9 mouse cellular contexts compared by ENCODE assay signal in the genomic region with DNA sequence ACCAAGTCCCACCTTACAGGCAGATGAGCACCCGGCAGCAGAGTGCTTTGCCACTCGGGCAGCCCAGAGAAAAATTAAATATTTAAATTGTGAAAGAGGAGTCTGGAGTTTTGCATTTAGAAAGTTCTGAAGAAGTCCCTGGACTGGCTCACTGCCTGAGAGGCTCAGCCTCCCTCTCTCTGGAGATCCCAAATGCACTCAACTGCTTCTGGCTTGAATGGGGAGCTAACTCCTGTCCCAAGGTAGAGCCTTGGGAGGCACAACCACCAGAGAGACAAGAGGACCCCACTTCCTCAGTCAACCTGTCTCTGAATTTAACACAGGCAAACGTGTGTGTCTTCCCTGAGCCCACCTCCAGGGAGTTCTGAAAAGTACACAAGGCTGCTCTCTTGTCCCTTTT. TPM values are rescaled to one million over a fixed set of nuclear protein-coding genes. Genes with fewer than 3 reads are reported as not detected.
DNase-seq lines count a peak whose midpoint lies in the region; ATAC-seq lines count a peak whose summit lies in the region.
"Had no signal": no experiment of that assay in that cellular context is flagged by ENCODE, and none has a peak within 500 bp of the region (broad histone marks: within the 10 kb centered on the region; RNA-seq: fewer than 3 reads in every experiment).

No protein-coding gene starts in this region.

- no peak for ATAC-seq in heart, embryonic 15.5 days (replicated peaks; ENCODE audit: insufficient number of reproducible peaks, insufficient read depth, low FRiP score, low read depth)
- no peak for ATAC-seq in liver, embryonic 16.5 days (ENCODE audit: low read depth)

- peak; percentile 39 for DNase-seq in embryo, embryonic 10.5 days (ENCODE audit: low spot score)
- DNase-seq in embryo, embryonic 10 days (ENCODE audit: low spot score), result no peak
- peak; percentile 33 for DNase-seq in Muller cell, postnatal 12 days (ENCODE audit: inconsistent ontology term)
- no peak for DNase-seq in right cerebral cortex, postnatal 25 days
- no peak for DNase-seq in urinary bladder, postnatal 10 days (ENCODE audit: low spot score)
- no peak for DNase-seq in gastrocnemius, adult 18-20 months (ENCODE audit: low spot score)

- H3K4me3 ChIP-seq in heart, embryonic 15.5 days, result peak overlapping the region; percentile 51
- H3K4me3 ChIP-seq in liver, embryonic 16.5 days (ENCODE audit: low read depth, low read length), result peak overlapping the region; percentile 26; the same call in 1 of the 2 replicates

- 0 out of 2 replicates have a peak, but pooled peaks cover 2% of the 10 kb centered on the region for H3K4me1 ChIP-seq in heart, embryonic 15.5 days (replicated peaks)
- H3K4me1 ChIP-seq in liver, embryonic 16.5 days (ENCODE audit: control insufficient read depth, low read depth, low read length), result no peaks in the 10 kb centered on the region

- H3K27ac ChIP-seq in heart, embryonic 15.5 days, result no peak overlapping the region
- H3K27ac ChIP-seq in liver, embryonic 16.5 days (ENCODE audit: low read length), result no peak overlapping the region

- WGBS in heart, embryonic 15.5 days, result 6% methylated on average over 3 of the region's 3 CpGs
- 5% methylated on average over 3 of the region's 3 CpGs for WGBS in liver, embryonic 16.5 days (ENCODE audit: insufficient replicate concordance)

- H3K4me2 ChIP-seq in heart, embryonic 15.5 days, result peak overlapping the region; percentile 68
- H3K4me2 ChIP-seq in liver, embryonic 16.5 days (ENCODE audit: low read depth, low read length), result no peak overlapping the region

- H3K36me3 ChIP-seq in heart, embryonic 15.5 days, result no peaks in the 10 kb centered on the region
- H3K36me3 ChIP-seq in liver, embryonic 16.5 days (ENCODE audit: control insufficient read depth, insufficient read depth), result no peaks in the 10 kb centered on the region

- H3K9me3 ChIP-seq in heart, embryonic 15.5 days (replicated peaks), result no peaks in the 10 kb centered on the region
- H3K9me3 ChIP-seq in liver, embryonic 16.5 days (replicated peaks; ENCODE audit: control insufficient read depth, low read length), result no peaks in the 10 kb centered on the region

- H3K9ac ChIP-seq in heart, embryonic 15.5 days, result no peak overlapping the region; the same call in 1 of the 2 replicates
- no peak overlapping the region for H3K9ac ChIP-seq in liver, embryonic 16.5 days (ENCODE audit: low read depth, low read length)

- H3K27me3 ChIP-seq in heart, embryonic 15.5 days, result no peaks in the 10 kb centered on the region
- H3K27me3 ChIP-seq in liver, embryonic 16.5 days (ENCODE audit: control insufficient read depth, insufficient read depth, low read depth, low read length), result no peaks in the 10 kb centered on the region

RNA-seq across cellular contexts. Expression of a gene that starts 1.0 kb away (rescaled TPM):
- 13.3 and 18.5 TPM in 2 replicates for polyA plus RNA-seq in heart, embryonic 15.5 days (2015; fragmentation: Nextera tagmentation; extraction: Ambion mirVana)
- 3.9 and 5.9 TPM in 2 replicates for polyA plus RNA-seq in liver, embryonic 16.5 days (2015; fragmentation: Nextera tagmentation; extraction: Ambion mirVana)
- 1 to 10 TPM; 2.9 to 3.5 TPM for total RNA-seq in gastrocnemius, adult 18-20 months (2021)
- polyA plus RNA-seq: C2C12 had no signal

Comparison
In these comparisons a context has a peak if more than half of its experiments do, and no peak if none do; other contexts are left out.
1. DNase-seq: peak in embryo, embryonic 10.5 days (single experiment) and Muller cell, postnatal 12 days (single experiment); none in embryo, embryonic 10 days (single experiment), right cerebral cortex, postnatal 25 days (single experiment), urinary bladder, postnatal 10 days (single experiment) and gastrocnemius, adult 18-20 months (single experiment).